Mouse (Mus musculus) intestine, embryonic 15.5 days (tissue): ENCODE data around the gene Sh3bp5l. TPM values are rescaled to one million over a fixed set of nuclear protein-coding genes. Genes with fewer than 3 reads are reported as not detected.
A peak's percentile ranks its signal among the peaks of the same experiment; 100 is the strongest.

Source experiments
- ATAC-seq: fragments of 200-750 bp; cut with Nextera tagmentation; 2 replicates; pipeline ENCODE4 v1.8.0; 2017; ENCODE audit warnings: moderate TSS enrichment, moderate library complexity
- H3K27ac ChIP-seq: fragments of 300-500 bp; sonication (generic); 2 replicates; pipeline ENCODE4 v1.5.1; 2015; ENCODE audit warnings: mild to moderate bottlenecking, inconsistent platforms
- H3K27me3 ChIP-seq: fragments of 300-500 bp; sonication (generic); replicated peaks from 2 replicates; pipeline ENCODE4 v1.6.1; 2015; ENCODE audit warnings: inconsistent platforms
- H3K36me3 ChIP-seq: fragments of 300-500 bp; sonication (generic); 2 replicates; pipeline ENCODE4 v1.6.1; 2015; ENCODE audit warnings: inconsistent platforms
- H3K4me1 ChIP-seq: fragments of 300-500 bp; sonication (generic); replicated peaks from 2 replicates; pipeline ENCODE4 v1.6.1; 2015; ENCODE audit warnings: inconsistent platforms
- H3K4me2 ChIP-seq: fragments of 300-500 bp; sonication (generic); replicated peaks from 2 replicates; pipeline ENCODE4 v1.6.1; 2015; ENCODE audit warnings: mild to moderate bottlenecking, inconsistent platforms
- H3K4me3 ChIP-seq: fragments of 300-500 bp; sonication (generic); replicated peaks from 2 replicates; pipeline ENCODE4 v1.5.1; 2015; ENCODE audit warnings: inconsistent platforms
- H3K9ac ChIP-seq: fragments of 300-500 bp; sonication (generic); 2 replicates; pipeline ENCODE4 v1.6.1; 2015; ENCODE audit warnings: inconsistent platforms
- H3K9me3 ChIP-seq: fragments of 300-500 bp; sonication (generic); 2 replicates; pipeline ENCODE4 v1.6.1; 2016; ENCODE audit warnings: inconsistent platforms
- WGBS: fragments of 180-500 bp; shearing (Covaris S2); methylation state at CpG from one replicate; pipeline ENCODE4 v1.1.7; 2015; 5-methylcytosine and 5-hydroxymethylcytosine counted together
- polyA plus RNA-seq: library from polyadenylated mRNA; unstranded; fragments of >200 nt; fragmentation: Nextera tagmentation; extraction: Ambion mirVana; gene quantifications from 2 replicates; pipeline ENCODE4 v1.2.1, GENCODE M21; 2015

Gene Sh3bp5l
- polyA plus RNA-seq, 1 experiment from 2014 or later = 28.5 TPM

DNA sequence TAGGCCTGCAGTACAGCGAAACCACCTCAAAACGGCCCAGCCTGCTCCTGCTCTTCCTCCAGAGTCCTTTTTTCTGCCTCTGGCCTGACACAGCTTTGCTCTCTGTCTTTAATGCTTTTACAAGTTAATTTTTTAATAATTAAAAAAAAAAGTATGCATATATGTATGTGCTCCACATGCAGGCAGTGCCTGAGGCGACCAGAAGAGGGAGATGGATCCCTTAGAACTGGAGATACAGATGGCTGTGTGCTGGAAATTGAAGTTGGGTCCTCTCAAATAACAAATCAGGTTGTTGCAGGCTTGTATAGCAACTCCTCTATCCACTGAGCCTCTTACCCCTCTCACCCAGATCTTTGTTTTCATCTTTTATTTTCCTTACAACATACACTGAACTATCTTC lies 3.7 kb upstream of the Sh3bp5l start:
- no peak overlapping the region for H3K4me2 ChIP-seq
- no peak overlapping the region for H3K9ac ChIP-seq
- 94% methylated on average over 3 of the region's 3 CpGs for WGBS
- no peak for ATAC-seq
- H3K27ac ChIP-seq = no peak overlapping the region
- H3K4me1 ChIP-seq = peaks cover 22% of the 10 kb centered on the region
- peaks cover 9% of the 10 kb centered on the region; the same call in 1 of the 2 replicates for H3K36me3 ChIP-seq
- no peaks in the 10 kb centered on the region for H3K27me3 ChIP-seq
- no peak overlapping the region for H3K4me3 ChIP-seq
- H3K9me3 ChIP-seq = no peaks in the 10 kb centered on the region

DNA sequence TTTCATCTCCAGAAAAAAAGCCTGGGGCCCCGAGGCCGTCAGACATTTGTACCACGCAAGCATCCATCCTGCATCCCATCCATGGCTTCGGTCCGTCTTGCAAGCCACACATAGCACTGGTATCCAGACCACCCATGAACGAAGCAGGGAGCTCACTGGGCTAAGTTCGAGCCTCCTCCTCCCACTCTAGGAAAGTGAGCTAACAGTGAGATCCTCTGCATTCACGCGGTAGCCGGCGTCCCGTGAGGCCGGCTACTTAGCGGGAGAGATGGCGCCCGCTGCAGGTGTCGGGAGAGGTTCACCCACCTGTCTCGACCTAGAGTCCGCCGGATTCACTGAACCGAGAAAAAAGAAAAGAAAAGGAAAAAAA lies 633 bp upstream of the Sh3bp5l start:
- peaks cover 25% of the 10 kb centered on the region for H3K4me1 ChIP-seq
- H3K4me2 ChIP-seq = peak overlapping the region; percentile 65
- H3K27ac ChIP-seq = peak overlapping the region; percentile 72
- H3K9ac ChIP-seq = peak overlapping the region; percentile 83
- WGBS = under 1% methylated on average over 21 of the region's 21 CpGs
- peak; percentile 40 for ATAC-seq
- H3K4me3 ChIP-seq = peak overlapping the region; percentile 73
- no peaks in the 10 kb centered on the region for H3K27me3 ChIP-seq
- peaks cover 12% of the 10 kb centered on the region; the same call in 1 of the 2 replicates for H3K36me3 ChIP-seq
- H3K9me3 ChIP-seq = no peaks in the 10 kb centered on the region

DNA sequence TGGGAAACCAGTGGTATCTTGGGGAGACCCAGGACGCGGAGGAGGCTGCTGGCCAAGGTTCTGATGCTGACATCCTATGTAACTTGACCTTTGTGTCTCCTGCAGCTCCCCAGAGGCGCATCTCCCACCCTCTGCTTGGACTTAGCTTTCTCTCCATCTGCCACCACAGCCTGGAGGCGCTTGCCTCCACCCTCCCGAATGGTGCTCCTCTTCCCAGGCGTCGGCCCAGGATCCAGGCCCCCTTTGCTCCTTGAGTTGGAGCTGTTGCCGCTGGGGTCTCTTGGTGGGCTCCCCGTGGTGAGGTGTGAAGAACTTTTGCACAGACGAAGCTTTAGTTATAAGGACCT lies 598 bp downstream of the Sh3bp5l start:
- WGBS = 11% methylated on average over 10 of the region's 10 CpGs
- H3K27ac ChIP-seq = peak overlapping the region; percentile 64
- no peak; the same call in 1 of the 2 replicates for ATAC-seq

DNA sequence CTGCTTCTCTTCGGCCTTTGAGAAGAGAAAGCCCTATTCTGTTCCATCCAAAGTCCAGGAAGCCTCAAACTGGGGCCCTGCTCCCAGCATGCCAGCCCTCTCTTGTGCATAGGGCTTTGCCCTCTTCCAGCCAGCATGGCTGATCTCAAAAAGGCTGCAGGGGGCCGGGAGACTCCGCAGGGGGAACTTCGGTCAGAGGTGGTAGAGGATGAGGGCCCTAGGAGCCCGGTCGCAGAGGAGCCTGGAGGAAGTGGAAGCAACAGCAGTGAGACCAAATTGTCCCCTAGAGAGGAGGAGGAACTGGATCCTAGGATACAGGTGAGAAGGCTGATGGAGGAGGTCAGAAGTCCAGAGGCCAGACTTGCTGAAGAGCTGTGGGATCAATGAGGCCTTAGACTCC lies 1.0 kb downstream of the Sh3bp5l start:
- peak overlapping the region; percentile 89 for H3K4me2 ChIP-seq
- H3K36me3 ChIP-seq = peaks cover 11% of the 10 kb centered on the region; the same call in 1 of the 2 replicates
- H3K9me3 ChIP-seq = no peaks in the 10 kb centered on the region
- no peak overlapping the region for H3K27ac ChIP-seq
- H3K4me1 ChIP-seq = peaks cover 25% of the 10 kb centered on the region
- no peaks in the 10 kb centered on the region for H3K27me3 ChIP-seq
- ATAC-seq = no peak
- peak overlapping the region; percentile 68; the same call in 1 of the 2 replicates for H3K9ac ChIP-seq
- 79% methylated on average over 6 of the region's 6 CpGs for WGBS
- peak overlapping the region; percentile 73 for H3K4me3 ChIP-seq

More for the DNA sequence above, 598 bp downstream of the Sh3bp5l start:
- H3K27me3 ChIP-seq = no peaks in the 10 kb centered on the region
- H3K4me1 ChIP-seq = peaks cover 25% of the 10 kb centered on the region
- peak overlapping the region; percentile 89 for H3K4me2 ChIP-seq
- peak overlapping the region; percentile 73 for H3K4me3 ChIP-seq
- peak overlapping the region; percentile 68 for H3K9ac ChIP-seq
- peaks cover 12% of the 10 kb centered on the region; the same call in 1 of the 2 replicates for H3K36me3 ChIP-seq
- H3K9me3 ChIP-seq = no peaks in the 10 kb centered on the region

DNA sequence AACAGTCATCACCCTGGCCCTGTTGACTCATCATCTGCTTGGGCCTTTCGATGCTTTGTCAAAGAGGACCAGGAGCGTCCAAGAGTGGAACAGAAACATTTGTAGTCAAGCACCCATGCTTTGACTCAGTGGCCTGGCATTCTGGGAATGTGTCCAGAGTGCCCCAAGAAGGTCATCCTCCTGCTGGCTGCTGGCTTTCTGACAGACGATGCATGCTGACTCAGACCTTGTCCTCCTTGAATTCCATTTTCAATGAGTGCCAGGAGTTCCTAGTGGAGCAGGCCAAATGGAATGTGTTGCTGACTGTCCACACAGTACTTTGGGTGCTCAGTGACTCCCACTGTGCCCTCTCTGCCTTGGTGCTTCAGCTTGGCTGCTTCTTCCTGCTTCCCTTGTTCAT lies 4.2 kb downstream of the Sh3bp5l start:
- WGBS = 69% methylated on average over 3 of the region's 3 CpGs
- Histone ChIP-seq H3K9ac (no peak overlapping the region), H3K4me1 (peaks cover 17% of the 10 kb centered on the region), H3K36me3 (peaks cover 17% of the 10 kb centered on the region; the same call in 1 of the 2 replicates), H3K4me2 (no peak overlapping the region), H3K27me3 (no peaks in the 10 kb centered on the region), H3K9me3 (no peaks in the 10 kb centered on the region), H3K4me3 (no peak overlapping the region), H3K27ac (no peak overlapping the region)
- no peak for ATAC-seq

DNA sequence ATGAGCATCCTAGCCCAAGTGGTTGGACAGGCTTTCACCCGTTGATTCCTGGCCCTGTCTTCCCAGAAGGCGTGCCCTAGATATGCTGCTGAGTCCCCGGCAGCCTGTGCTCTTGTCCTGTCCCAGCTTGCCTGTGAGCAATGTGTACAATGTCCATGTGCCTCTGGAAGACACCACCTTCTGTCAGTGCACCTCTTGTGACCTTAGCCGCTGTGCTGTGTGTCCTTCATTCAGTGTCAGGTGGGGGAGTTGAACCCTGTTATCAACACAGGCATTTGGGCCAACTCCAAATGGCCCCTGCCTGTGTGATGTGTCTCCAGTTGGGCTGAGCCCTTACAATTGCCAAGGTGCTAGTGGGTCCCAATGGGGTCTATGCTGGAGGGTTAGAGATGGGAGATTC lies 16.2 kb downstream of the Sh3bp5l start:
- Histone ChIP-seq H3K9me3 (no peaks in the 10 kb centered on the region), H3K4me2 (no peak overlapping the region), H3K4me1 (no peaks in the 10 kb centered on the region), H3K36me3 (peaks cover 28% of the 10 kb centered on the region), H3K4me3 (no peak overlapping the region), H3K27me3 (no peaks in the 10 kb centered on the region), H3K9ac (no peak overlapping the region), H3K27ac (no peak overlapping the region)
- 84% methylated on average over 4 of the region's 4 CpGs for WGBS
- ATAC-seq = no peak

DNA sequence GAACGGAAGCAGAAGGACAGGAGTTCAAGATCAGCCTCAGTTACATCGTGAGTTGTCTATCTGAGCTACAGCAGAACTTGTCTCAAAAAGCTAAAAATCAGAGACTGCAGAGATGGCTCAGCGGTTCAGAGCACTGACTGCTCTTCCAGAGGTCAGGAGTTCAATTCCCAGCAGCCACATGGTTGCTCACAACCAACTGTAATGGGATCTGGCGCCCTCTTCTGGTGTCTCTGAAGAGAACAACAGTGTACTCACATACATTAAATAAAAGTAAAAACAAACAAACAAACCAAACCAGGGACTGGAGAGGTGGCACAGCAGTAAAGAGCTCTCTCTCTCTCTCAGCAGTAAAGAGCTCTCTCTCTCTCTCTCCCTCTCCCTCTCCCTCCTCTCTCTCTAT lies 20.1 kb downstream of the Sh3bp5l start:
- ATAC-seq = no peak
- WGBS = 77% methylated on average over 4 of the region's 4 CpGs

DNA sequence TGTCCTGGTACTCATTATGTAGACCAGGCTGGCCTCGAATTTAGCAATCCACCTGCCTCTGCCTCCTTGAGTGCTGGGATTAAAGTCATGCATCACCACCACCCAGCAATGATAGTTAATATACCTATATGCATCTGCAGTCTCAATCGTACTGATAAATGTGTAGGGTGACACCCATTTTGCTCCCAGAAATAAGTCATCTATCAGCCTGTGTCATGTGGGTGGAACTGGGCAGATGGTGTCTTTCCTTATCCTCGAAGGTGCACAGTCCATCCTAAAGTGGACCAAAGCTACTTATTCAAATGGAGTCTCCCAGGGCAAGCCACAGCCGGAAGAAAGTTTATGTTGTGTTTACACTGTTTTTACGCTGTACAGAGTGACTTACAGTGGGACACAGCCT lies 20.7 kb downstream of the Sh3bp5l start:
- Histone ChIP-seq H3K9ac (no peak overlapping the region), H3K9me3 (no peaks in the 10 kb centered on the region), H3K4me1 (no peaks in the 10 kb centered on the region; the same call in 1 of the 2 replicates), H3K36me3 (peaks cover 8% of the 10 kb centered on the region), H3K27ac (no peak overlapping the region), H3K4me2 (no peak overlapping the region), H3K4me3 (no peak overlapping the region), H3K27me3 (no peaks in the 10 kb centered on the region)
- 68% methylated on average over 5 of the region's 5 CpGs for WGBS
- ATAC-seq = no peak

More for the DNA sequence above, 20.1 kb downstream of the Sh3bp5l start:
- H3K4me2 ChIP-seq = no peak overlapping the region
- no peak overlapping the region for H3K27ac ChIP-seq
- H3K9me3 ChIP-seq = no peaks in the 10 kb centered on the region
- peaks cover 13% of the 10 kb centered on the region for H3K36me3 ChIP-seq
- no peaks in the 10 kb centered on the region for H3K27me3 ChIP-seq
- no peaks in the 10 kb centered on the region; the same call in 1 of the 2 replicates for H3K4me1 ChIP-seq
- H3K9ac ChIP-seq = no peak overlapping the region
- no peak overlapping the region for H3K4me3 ChIP-seq

DNA sequence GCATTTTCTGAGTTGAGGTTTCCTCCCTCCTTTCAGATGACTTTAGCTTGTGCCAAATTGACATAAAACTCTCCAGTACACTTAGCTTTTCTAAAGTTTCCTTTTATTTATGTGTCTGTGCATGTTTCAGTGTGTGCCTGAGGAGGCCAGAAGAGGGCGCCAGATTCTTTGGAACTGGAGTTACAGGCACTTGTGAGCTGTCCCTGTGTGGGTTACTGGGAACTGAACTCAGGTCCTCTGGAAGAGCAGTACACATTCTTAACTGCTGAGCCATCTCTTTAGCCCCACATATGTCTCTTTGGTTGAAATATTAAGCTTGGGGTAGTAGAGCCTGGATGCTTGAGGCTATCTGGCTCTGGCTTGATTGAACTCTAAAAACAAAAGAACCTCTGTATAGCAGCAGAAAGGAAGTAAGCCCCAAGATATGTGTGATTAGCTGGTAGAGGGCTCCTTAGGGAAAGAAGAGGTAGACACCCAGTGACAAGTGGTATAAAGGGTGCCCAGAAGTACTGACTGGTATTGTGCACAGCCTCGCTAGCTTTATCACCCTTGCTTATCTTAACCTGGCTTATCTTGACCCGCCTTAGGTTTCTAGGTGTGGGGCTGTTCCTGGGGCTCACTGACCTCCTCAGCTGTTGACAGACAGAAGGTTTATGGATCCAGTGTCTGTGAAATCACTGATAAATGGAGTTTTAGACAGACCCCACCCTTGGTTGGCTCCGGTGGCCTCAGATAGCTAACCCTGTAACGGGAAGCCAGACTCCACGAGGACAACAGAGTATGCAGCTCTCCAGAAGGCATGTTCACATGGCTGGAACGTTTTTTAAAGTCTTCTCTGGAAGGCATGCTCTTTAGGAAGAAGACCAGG lies 22.4 kb downstream of the Sh3bp5l start:
- H3K9me3 ChIP-seq = no peaks in the 10 kb centered on the region
- no peak overlapping the region for H3K4me3 ChIP-seq
- no peak overlapping the region for H3K4me2 ChIP-seq
- 26% methylated on average over 7 of the region's 7 CpGs for WGBS
- no peaks in the 10 kb centered on the region; the same call in 1 of the 2 replicates for H3K4me1 ChIP-seq
- ATAC-seq = peak; percentile 95
- peak overlapping the region; percentile 52 for H3K27ac ChIP-seq
- no peaks in the 10 kb centered on the region for H3K36me3 ChIP-seq
- no peaks in the 10 kb centered on the region for H3K27me3 ChIP-seq
- no peak overlapping the region for H3K9ac ChIP-seq

DNA sequence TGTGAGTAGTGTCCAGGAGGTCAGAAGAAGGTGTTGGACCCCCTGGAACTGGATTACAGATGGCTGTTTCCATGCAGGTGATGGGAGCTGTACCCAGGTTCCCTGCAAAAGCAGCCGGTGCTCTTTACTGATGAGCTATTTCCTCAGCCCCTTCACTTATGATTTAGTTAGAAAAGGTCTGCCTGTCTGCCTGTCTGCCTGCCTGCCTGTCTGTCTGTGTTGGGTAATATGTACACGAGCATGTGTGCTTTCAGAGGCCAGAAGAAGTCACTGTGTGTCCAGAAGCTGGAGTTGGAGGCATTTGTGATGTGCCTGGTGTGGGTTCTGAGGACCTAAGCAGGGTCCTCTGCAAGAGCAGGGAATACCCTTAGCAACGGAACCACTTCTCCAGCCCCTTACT lies 23.2 kb downstream of the Sh3bp5l start:
- H3K4me1 ChIP-seq = peaks cover 3% of the 10 kb centered on the region; the same call in 1 of the 2 replicates
- 57% methylated on average over 3 of the region's 3 CpGs for WGBS
- H3K9ac ChIP-seq = no peak overlapping the region
- H3K27ac ChIP-seq = peak overlapping the region; percentile 52; the same call in 1 of the 2 replicates
- no peaks in the 10 kb centered on the region for H3K27me3 ChIP-seq
- H3K36me3 ChIP-seq = no peaks in the 10 kb centered on the region
- H3K4me2 ChIP-seq = no peak overlapping the region
- H3K9me3 ChIP-seq = no peaks in the 10 kb centered on the region
- ATAC-seq = no peak
- no peak overlapping the region for H3K4me3 ChIP-seq

DNA sequence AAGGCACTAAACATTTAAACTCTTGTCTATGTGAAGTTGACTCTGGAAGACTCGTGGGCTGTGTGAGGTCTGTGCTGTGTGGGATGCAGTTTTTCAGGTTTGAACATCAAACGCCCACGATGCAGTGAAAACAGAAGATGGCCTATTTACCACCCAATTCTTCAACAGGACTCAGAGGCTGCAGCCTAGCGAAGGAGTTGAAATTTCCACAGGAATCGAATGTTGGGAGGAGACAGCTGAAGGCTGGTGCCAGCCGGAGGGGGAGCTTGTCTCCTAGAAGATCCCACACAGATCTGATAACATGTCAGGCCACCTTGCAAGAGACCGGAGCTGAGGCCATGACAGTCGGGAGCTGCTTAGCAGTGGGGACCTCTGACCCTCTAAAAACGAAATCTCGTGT lies 24.0 kb downstream of the Sh3bp5l start:
- H3K4me3 ChIP-seq = no peak overlapping the region
- no peak overlapping the region for H3K4me2 ChIP-seq
- H3K4me1 ChIP-seq = peaks cover 4% of the 10 kb centered on the region; the same call in 1 of the 2 replicates
- H3K9me3 ChIP-seq = no peaks in the 10 kb centered on the region
- H3K9ac ChIP-seq = no peak overlapping the region
- H3K36me3 ChIP-seq = no peaks in the 10 kb centered on the region
- ATAC-seq = no peak
- WGBS = 58% methylated on average over 10 of the region's 10 CpGs
- H3K27ac ChIP-seq = no peak overlapping the region
- no peaks in the 10 kb centered on the region for H3K27me3 ChIP-seq

DNA sequence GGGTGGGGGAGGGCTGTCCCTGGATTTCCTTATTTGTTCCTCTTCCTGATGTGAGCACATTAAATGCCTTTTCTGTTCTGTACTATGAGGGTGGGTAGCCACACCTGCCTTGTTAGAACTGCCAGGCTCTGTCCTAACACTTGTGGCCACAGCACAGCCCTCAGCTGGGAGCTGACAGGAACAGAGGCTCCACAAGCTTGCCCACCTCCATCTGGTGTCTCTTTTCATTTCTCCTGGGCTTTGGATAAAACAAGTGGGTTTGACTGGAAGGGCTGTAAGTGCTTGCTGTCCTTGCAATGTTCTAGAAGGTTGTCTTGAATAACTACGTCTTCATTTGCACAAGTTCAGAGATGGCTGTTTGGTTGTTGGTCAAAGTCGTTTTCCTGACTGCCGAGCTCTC lies 24.4 kb downstream of the Sh3bp5l start:
- no peak overlapping the region for H3K27ac ChIP-seq
- H3K9ac ChIP-seq = no peak overlapping the region
- H3K27me3 ChIP-seq = no peaks in the 10 kb centered on the region
- WGBS = 72% methylated on average over 3 of the region's 3 CpGs
- H3K4me3 ChIP-seq = no peak overlapping the region
- no peak for ATAC-seq
- H3K4me1 ChIP-seq = peaks cover 4% of the 10 kb centered on the region; the same call in 1 of the 2 replicates
- H3K9me3 ChIP-seq = no peaks in the 10 kb centered on the region
- H3K4me2 ChIP-seq = no peak overlapping the region
- H3K36me3 ChIP-seq = no peaks in the 10 kb centered on the region

DNA sequence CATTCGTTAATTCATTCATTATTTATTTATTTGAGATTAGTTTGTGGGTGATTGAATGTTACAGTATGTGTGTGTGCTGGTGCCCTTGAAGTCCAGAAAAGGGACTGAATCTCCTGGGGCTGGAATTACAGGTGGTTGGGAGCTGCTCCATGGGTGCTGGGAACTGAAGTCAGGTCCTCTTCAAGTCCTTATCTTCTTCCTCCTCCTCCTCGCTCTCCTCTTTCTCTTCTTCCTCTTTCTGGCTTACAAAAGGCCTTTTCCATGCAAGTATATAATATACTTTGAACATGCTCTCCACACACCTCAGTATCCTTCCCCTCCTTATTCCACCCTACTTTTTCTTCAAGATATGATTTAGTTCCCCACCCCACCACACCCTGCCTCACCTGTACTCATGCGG lies 26.5 kb downstream of the Sh3bp5l start:
- no peaks in the 10 kb centered on the region for H3K36me3 ChIP-seq
- WGBS = 90% methylated on average over 3 of the region's 3 CpGs
- H3K4me1 ChIP-seq = peaks cover 4% of the 10 kb centered on the region; the same call in 1 of the 2 replicates
- no peak for ATAC-seq
- no peaks in the 10 kb centered on the region for H3K9me3 ChIP-seq
- H3K9ac ChIP-seq = no peak overlapping the region
- no peak overlapping the region for H3K4me3 ChIP-seq
- no peaks in the 10 kb centered on the region for H3K27me3 ChIP-seq
- no peak overlapping the region for H3K4me2 ChIP-seq
- no peak overlapping the region for H3K27ac ChIP-seq
